Mouse (Mus musculus) layer of hippocampus, adult 11-12 months (tissue): ENCODE results near the gene Thap7.

ENCODE experiments used
- DNase-seq: peaks from one replicate; pipeline ENCODE4 v3.0.0; 2022; ENCODE audit warnings: low spot score

The Thap7 gene

DNA sequence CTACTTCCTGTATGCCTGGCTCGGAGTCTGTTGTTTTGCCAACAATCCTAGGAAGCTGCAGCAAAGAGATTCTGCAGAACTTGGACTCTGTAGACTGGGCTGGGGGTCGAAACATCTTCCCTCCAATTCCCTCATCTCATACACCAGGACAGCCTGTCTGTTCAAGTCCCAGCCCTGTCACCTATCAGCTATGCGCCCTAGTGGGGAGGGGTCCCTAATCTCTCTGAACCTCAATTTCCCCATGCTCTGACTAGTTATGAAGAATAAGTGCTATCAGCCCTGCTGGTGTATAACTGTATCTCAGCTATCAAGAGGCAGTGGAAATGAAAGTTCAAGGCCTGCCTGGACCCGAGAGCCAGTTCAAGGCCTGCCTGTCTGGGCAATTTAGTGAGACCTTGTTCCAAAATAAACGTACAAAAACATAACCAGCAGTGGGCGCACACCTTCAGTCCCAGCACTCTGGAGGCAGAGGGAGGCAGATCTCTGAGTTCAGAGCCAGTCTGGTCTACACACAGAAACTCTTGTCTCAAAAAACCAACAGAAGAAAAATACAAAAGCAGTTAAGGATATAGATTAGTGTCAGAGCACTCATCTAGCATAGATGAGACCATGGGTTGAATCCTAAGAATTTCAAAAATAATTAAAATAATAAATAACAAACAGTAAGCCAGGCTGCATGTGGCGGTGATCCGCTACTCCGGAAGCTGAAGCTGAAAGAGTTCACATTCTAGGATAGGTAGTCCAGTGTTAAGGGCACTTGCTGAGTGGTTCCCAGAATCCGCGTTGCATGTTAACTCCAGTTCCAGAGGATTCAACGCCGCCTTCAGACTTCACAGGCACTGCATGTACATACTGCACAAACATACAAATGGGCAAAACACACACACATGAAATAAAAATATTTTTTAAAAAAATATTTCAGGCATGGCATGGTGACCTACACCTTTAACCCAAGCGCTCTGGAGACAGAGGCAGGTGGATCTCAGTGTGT is 42.2 kb downstream of the Thap7 start:
- no peak for DNase-seq

DNA sequence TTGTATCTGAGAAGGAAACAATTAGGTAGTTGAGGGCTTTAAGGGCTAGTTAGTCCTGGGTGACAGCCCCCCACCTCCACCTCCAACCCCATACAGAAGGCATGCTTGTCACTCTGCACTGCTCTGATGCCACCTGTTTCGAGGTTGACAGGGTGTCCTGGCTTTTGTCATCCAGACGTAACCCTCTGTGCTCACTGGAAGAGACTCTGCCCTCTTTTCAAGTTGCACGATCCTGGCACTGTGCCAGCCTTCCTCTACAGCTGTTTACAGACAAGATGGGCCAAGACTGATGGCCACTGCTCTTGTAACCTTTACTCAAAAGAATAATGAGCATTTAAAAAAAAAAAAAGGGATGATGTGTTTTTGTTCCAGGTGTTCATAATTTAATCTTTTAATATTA is 44.4 kb downstream of the Thap7 start:
- no peak for DNase-seq

DNA sequence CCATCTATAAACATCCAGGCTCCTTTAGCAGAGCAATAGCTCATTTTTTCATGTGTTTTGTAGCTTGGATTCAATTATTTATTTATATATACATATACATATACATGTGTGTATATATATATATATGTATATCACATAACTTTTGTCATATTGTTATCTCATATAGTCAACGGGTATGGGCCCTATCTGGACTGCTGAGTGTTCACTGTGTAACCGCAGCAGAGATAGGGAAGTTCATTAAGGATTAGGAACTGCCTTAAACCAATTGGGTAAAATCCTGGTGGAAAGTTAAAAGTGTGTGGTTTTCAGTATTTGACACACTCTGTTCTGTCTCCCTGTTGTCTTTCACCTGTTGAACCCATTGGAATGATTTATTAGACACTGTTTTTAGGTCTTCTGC is 49.5 kb downstream of the Thap7 start:
- DNase-seq: no peak

DNA sequence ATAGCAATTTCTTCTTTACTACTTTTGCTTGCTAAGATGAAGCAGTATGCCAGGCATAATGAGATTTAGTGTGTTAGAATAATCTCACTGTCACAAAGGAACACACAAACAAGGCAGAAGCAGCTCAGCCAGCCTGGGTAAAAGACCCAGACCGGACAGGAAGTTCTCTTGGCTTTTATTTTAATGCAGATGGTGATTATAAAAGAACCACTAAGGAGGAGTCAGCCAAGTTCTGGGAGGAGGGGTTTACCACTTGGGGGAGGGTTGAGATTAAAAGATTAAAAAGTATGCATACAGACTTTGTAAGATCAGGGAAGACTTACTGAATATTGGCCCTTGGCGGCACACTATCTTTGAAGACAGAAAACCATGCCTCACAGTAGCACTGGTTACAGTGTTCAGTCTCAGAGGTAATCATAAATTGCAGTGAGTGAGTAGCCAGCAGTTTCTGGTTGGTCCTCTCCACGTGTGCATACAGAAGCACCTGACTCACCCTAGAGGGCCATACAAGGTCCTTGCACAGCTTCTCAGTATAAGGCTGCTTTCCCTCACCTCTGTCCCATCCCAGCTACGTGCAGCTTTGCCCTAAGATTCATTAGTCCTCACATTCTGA is 52.5 kb downstream of the Thap7 start:
- no peak for DNase-seq
